Mouse (Mus musculus): Measurements from ENCODE around the gene C1qtnf4. TPM values are rescaled to one million over a fixed set of nuclear protein-coding genes. Genes with fewer than 3 reads are reported as not detected.

C1qtnf4 gene
- total and polyA plus RNA-seq, 3 experiments: not detected

DNA sequence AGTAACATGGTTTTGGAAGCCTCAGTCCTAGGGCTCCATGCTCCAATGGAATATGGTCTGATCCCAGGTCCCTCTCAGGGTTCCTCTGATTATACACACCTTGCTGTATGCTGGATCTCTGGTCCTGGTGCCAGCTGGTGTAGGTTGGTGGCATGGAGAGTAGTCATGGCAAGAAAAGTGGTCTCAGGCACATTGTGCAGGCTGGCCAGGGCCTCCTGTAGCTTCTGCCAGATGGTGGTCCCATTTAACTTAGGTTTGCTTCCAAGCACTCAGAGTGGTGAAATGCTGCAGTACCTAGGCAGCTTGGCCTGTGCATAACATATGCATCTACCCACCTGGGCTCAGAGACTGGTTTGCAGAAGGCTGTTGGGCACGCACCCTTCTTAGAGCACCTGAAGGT is 35.3 kb upstream of the C1qtnf4 start:
- no peaks in the 10 kb centered on the region for H3K27me3 ChIP-seq (ENCODE audit: control insufficient read depth in 1 of 2, insufficient read depth in 2 of 2, low read length in 2 of 2)
- no peaks in the 10 kb centered on the region for H3K9me3 ChIP-seq (replicated peaks; ENCODE audit: insufficient read depth, low read length)
- peaks cover 2 to 8% of the 10 kb centered on the region in 2 experiments for H3K4me1 ChIP-seq (ENCODE audit: control insufficient read depth in 1 of 2, insufficient read depth in 2 of 2, low read length in 2 of 2)
- peaks cover 2 to 24% of the 10 kb centered on the region in 2 experiments for H3K36me3 ChIP-seq (ENCODE audit: control insufficient read depth in 1 of 2, insufficient read depth in 2 of 2, low read length in 2 of 2)
- H3K79me2 ChIP-seq (ENCODE audit: control insufficient read depth, insufficient read depth, low read length, poor library complexity): peaks cover 14% of the 10 kb centered on the region
- DNase-seq (ENCODE audit: low read depth, low spot score): no peak
- no peak overlapping the region for H3K9ac ChIP-seq (ENCODE audit: control insufficient read depth, low read depth, low read length, poor library complexity, severe bottlenecking)
- H3K4me3 ChIP-seq (ENCODE audit: control insufficient read depth in 1 of 2, insufficient read depth in 1 of 2, low read depth in 2 of 2, low read length in 2 of 2): no peak overlapping the region
- TF ChIP-seq ZNF384 (IDR thresholded peaks at IDR 0.05; ENCODE audit: low read depth, low read length) (no peak), NELFE (IDR thresholded peaks at IDR 0.05; ENCODE audit: low read depth, low read length) (no peak)
- no peak overlapping the region for H3K27ac ChIP-seq (ENCODE audit: control insufficient read depth, low read depth, low read length)

DNA sequence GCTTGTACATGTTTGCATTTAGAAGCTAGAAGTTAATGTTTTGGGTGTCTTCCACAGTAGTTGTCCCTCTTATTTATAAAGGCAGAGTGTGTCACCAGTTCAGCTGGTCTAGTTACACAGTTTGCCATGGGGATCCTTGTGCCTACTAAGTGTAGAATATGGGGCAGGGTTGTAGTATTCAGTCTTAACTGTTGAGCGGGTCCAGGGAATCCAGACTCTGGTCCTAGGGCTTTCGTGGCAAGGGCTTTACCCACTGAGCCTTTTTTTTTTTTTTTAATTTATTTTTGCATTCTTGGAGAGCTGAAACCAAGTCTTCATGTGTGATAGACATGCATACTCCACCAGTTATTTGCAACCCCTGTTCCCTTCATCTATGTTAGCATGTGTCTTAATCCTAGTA is 24.2 kb upstream of the C1qtnf4 start:
- no peak overlapping the region for H3K27ac ChIP-seq (ENCODE audit: control insufficient read depth, low read depth, low read length)
- no peak overlapping the region for H3K4me3 ChIP-seq (ENCODE audit: control insufficient read depth in 1 of 2, insufficient read depth in 1 of 2, low read depth in 2 of 2, low read length in 2 of 2)
- no peak for TF ChIP-seq KAT2A (conservative IDR thresholded peaks at IDR 0.05; ENCODE audit: low read depth, low read length)
- no peak for DNase-seq (ENCODE audit: low read depth, low spot score)
- no peaks in the 10 kb centered on the region for H3K9me3 ChIP-seq (replicated peaks; ENCODE audit: insufficient read depth, low read length)
- no peak overlapping the region for H3K9ac ChIP-seq (ENCODE audit: control insufficient read depth, low read depth, low read length, poor library complexity, severe bottlenecking)
- no peaks in the 10 kb centered on the region for H3K27me3 ChIP-seq (ENCODE audit: control insufficient read depth in 1 of 2, insufficient read depth in 2 of 2, low read length in 2 of 2)
- no peaks in the 10 kb centered on the region for H3K79me2 ChIP-seq (ENCODE audit: control insufficient read depth, insufficient read depth, low read length, poor library complexity)
- H3K36me3 ChIP-seq (ENCODE audit: control insufficient read depth in 1 of 2, insufficient read depth in 2 of 2, low read length in 2 of 2): peaks cover 0 to 36% of the 10 kb centered on the region in 2 experiments; a peak in 2 of 4 replicates
- no peaks in the 10 kb centered on the region for H3K4me1 ChIP-seq (ENCODE audit: control insufficient read depth in 1 of 2, insufficient read depth in 2 of 2, low read length in 2 of 2)

DNA sequence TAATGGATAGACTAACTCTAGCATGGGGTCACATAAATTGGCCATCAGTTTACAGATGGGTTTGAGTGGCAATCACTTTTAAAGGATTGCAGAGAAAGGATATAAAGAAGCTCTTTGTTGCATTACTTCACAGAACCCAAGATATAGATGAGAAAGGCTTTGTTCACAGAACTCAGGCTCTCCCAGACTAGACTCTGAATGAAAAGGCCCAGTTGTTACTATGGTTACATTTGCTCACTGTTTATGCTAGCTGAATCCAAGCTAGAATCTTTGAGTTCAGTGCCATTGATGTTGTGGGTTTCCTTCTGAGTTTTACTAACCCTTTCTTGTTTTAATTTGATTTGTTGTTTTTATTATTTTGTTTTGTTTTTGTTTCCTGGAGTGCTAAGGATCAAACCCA is 21.5 kb upstream of the C1qtnf4 start:
- DNase-seq (ENCODE audit: low read depth, low spot score): no peak
- peaks cover 0 to 21% of the 10 kb centered on the region in 2 experiments; a peak in 2 of 4 replicates for H3K36me3 ChIP-seq (ENCODE audit: control insufficient read depth in 1 of 2, insufficient read depth in 2 of 2, low read length in 2 of 2)
- no peaks in the 10 kb centered on the region for H3K79me2 ChIP-seq (ENCODE audit: control insufficient read depth, insufficient read depth, low read length, poor library complexity)
- TF ChIP-seq MAFK (IDR thresholded peaks at IDR 0.05; ENCODE audit: borderline replicate concordance, low read depth, low read length): no peak
- no peak for TF ChIP-seq HCFC1 (IDR thresholded peaks at IDR 0.05; ENCODE audit: low read depth, low read length)
- no peak for TF ChIP-seq MAX (IDR thresholded peaks at IDR 0.05; ENCODE audit: low read length)
- TF ChIP-seq RAD21 (IDR thresholded peaks at IDR 0.05; ENCODE audit: low read depth, low read length): no peak
- TF ChIP-seq ZC3H11A (IDR thresholded peaks at IDR 0.05; ENCODE audit: low read depth, low read length): no peak
- TF ChIP-seq NRF1 (IDR thresholded peaks at IDR 0.05; ENCODE audit: insufficient read depth, low read depth, low read length, poor library complexity, severe bottlenecking): no peak
- no peak for TF ChIP-seq MXI1 (IDR thresholded peaks at IDR 0.05; ENCODE audit: low read depth, low read length)
- no peak for TF ChIP-seq POLR2A (IDR thresholded peaks at IDR 0.05; ENCODE audit: control insufficient read depth in 1 of 2, insufficient read depth in 1 of 2, low read depth in 1 of 2, low read length in 2 of 2, poor library complexity in 1 of 2)
- TF ChIP-seq MAZ (IDR thresholded peaks at IDR 0.05; ENCODE audit: low read depth, low read length): no peak
- no peak for TF ChIP-seq POLR2AphosphoS2 (IDR thresholded peaks at IDR 0.05; ENCODE audit: low read length)
- no peak for TF ChIP-seq TCF12 (IDR thresholded peaks at IDR 0.05; ENCODE audit: low read depth, low read length)
- TF ChIP-seq MYC (IDR thresholded peaks at IDR 0.05; ENCODE audit: low read depth, low read length): no peak
- TF ChIP-seq NELFE (IDR thresholded peaks at IDR 0.05; ENCODE audit: low read depth, low read length): no peak
- no peak for TF ChIP-seq UBTF (IDR thresholded peaks at IDR 0.05; ENCODE audit: borderline replicate concordance, insufficient read depth, low read depth, low read length)
- no peak for TF ChIP-seq TAL1 (IDR thresholded peaks at IDR 0.05; ENCODE audit: low read length)
- no peak for TF ChIP-seq CHD2 (IDR thresholded peaks at IDR 0.05; ENCODE audit: low read length)
- TF ChIP-seq GATA1 (IDR thresholded peaks at IDR 0.05; ENCODE audit: low read depth, low read length): no peak
- no peak for TF ChIP-seq EP300 (IDR thresholded peaks at IDR 0.05; ENCODE audit: low read depth in 1 of 2, low read length in 2 of 2)
- TF ChIP-seq ZMIZ1 (IDR thresholded peaks at IDR 0.05; ENCODE audit: low read depth, low read length): no peak
- no peaks in the 10 kb centered on the region for H3K9me3 ChIP-seq (replicated peaks; ENCODE audit: insufficient read depth, low read length)
- H3K27me3 ChIP-seq (ENCODE audit: control insufficient read depth in 1 of 2, insufficient read depth in 2 of 2, low read length in 2 of 2): no peaks in the 10 kb centered on the region
- H3K4me1 ChIP-seq (ENCODE audit: control insufficient read depth in 1 of 2, insufficient read depth in 2 of 2, low read length in 2 of 2): no peaks in the 10 kb centered on the region; a peak in 1 of 4 replicates
- no peak overlapping the region for H3K27ac ChIP-seq (ENCODE audit: control insufficient read depth, low read depth, low read length)
- no peak overlapping the region for H3K4me3 ChIP-seq (ENCODE audit: control insufficient read depth in 1 of 2, insufficient read depth in 1 of 2, low read depth in 2 of 2, low read length in 2 of 2)
- H3K9ac ChIP-seq (ENCODE audit: control insufficient read depth, low read depth, low read length, poor library complexity, severe bottlenecking): no peak overlapping the region

Data from MEL (cell line).